Mouse (Mus musculus) liver, postnatal 0 days (tissue): ENCODE data around the gene Ctr9.

Experiments
- CTCF ChIP-seq: sonication (generic); IDR thresholded peaks from 2 replicates; pipeline ENCODE4 v1.5.1; 2016; ENCODE audit warnings: antibody characterized with exemption, low read depth
- EP300 ChIP-seq: IDR thresholded peaks from 2 replicates; pipeline ENCODE4 v1.6.1; 2016; ENCODE audit warnings: antibody characterized with exemption, low read depth, mild to moderate bottlenecking

DNA sequence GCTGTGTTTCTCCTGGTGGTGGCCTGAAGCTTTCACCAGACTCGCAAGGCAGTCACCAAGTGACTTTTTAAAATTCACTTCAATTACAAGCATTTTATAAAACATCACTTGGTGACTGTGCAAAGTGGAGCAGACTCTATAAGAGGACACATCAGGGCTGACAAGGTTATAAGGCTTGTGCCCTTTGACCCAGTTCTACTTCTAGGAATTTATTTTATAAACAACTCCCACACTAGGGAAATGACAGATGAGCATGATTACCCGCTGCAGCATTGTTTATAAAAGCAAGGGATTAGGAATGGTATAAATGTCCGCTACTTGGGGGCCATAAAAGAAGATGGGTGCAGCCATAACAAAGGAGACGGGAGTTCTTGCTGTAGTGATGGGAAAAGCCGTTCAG lies 45.1 kb upstream of the Ctr9 start:
- TF ChIP-seq CTCF (no peak), EP300 (no peak)
